8 mouse cellular contexts compared by ENCODE assay signal in genomic region chr13:60479862-60480730, GRCm38 (mm10).
DNase-seq lines count a peak whose midpoint lies in the region; ATAC-seq and TF ChIP-seq lines count a peak whose summit lies in the region.

No protein-coding gene starts in this region.

- TF ChIP-seq POLR2A in heart, adult 2 months (IDR thresholded peaks at IDR 0.05; ENCODE audit: insufficient read depth, low read depth, low read length) = no peak

- no peak for TF ChIP-seq EP300 in heart, adult 2 months (IDR thresholded peaks at IDR 0.05; ENCODE audit: insufficient read depth, low read depth, low read length)

- no peak overlapping the region for H3K9ac ChIP-seq in heart, adult 2 months (ENCODE audit: low read depth, low read length)
- H3K9ac ChIP-seq in forebrain, embryonic 12.5 days = no peak overlapping the region
- peak overlapping the region; percentile 23 for H3K9ac ChIP-seq in kidney, postnatal 0 days (ENCODE audit: low read depth, low read length)
- H3K9ac ChIP-seq in midbrain, embryonic 13.5 days (replicated peaks) = no peak overlapping the region

- H3K27ac ChIP-seq in heart, adult 2 months = no peak overlapping the region
- peak overlapping the region; percentile 42; the same call in 1 of the 2 replicates for H3K27ac ChIP-seq in forebrain, embryonic 12.5 days
- peak overlapping the region; percentile 84 for H3K27ac ChIP-seq in kidney, postnatal 0 days
- no peak overlapping the region for H3K27ac ChIP-seq in midbrain, embryonic 13.5 days

- peak overlapping the region; percentile 60 for H3K4me2 ChIP-seq in forebrain, embryonic 12.5 days
- H3K4me2 ChIP-seq in kidney, postnatal 0 days (ENCODE audit: low read length) = peak overlapping the region; percentile 55
- H3K4me2 ChIP-seq in midbrain, embryonic 13.5 days (replicated peaks) = peak overlapping the region; percentile 61

- H3K4me1 ChIP-seq in heart, adult 2 months (ENCODE audit: control insufficient read depth, insufficient read depth, low read length) = no peaks in the 10 kb centered on the region
- peaks cover 22% of the 10 kb centered on the region for H3K4me1 ChIP-seq in forebrain, embryonic 12.5 days
- H3K4me1 ChIP-seq in kidney, postnatal 0 days (replicated peaks; ENCODE audit: insufficient read depth, low read length) = peaks cover 5% of the 10 kb centered on the region; the same call in 1 of the 2 replicates
- peaks cover 27% of the 10 kb centered on the region for H3K4me1 ChIP-seq in midbrain, embryonic 13.5 days (replicated peaks)

- intact Hi-C loops in heart, adult 2 months (cut with DNase I) = loop anchor here (1.0 to 2.0 kb wide), 3 partner anchors 123 to 264 kb away; no protein-coding TSS in a partner anchor

- TF ChIP-seq CTCF in heart, adult 2 months (IDR thresholded peaks at IDR 0.05) = no peak
- no peak for TF ChIP-seq CTCF in kidney, postnatal 0 days (IDR thresholded peaks at IDR 0.05; ENCODE audit: low read depth)

- no peaks in the 10 kb centered on the region for H3K79me2 ChIP-seq in heart, adult 2 months (replicated peaks; ENCODE audit: control insufficient read depth, insufficient read depth, low read length)

- no peaks in the 10 kb centered on the region for H3K27me3 ChIP-seq in heart, adult 2 months (ENCODE audit: control insufficient read depth, insufficient read depth, low read length)
- H3K27me3 ChIP-seq in forebrain, embryonic 12.5 days = peaks cover 25% of the 10 kb centered on the region; the same call in 1 of the 2 replicates
- no peaks in the 10 kb centered on the region for H3K27me3 ChIP-seq in kidney, postnatal 0 days (ENCODE audit: insufficient read depth, low read length)
- peaks cover 15% of the 10 kb centered on the region; the same call in 1 of the 2 replicates for H3K27me3 ChIP-seq in midbrain, embryonic 13.5 days

- ATAC-seq in forebrain, embryonic 12.5 days (ENCODE audit: low FRiP score) = peak; percentile 45
- ATAC-seq in kidney, postnatal 0 days (replicated peaks; ENCODE audit: low FRiP score, low read depth) = peak; percentile 77
- peak; percentile 34 for ATAC-seq in midbrain, embryonic 13.5 days
- no peak for ATAC-seq in inflammation-experienced regulatory T-cells, adult 6 months

- H3K36me3 ChIP-seq in heart, adult 2 months (ENCODE audit: control insufficient read depth, insufficient read depth, low read length) = no peaks in the 10 kb centered on the region
- H3K36me3 ChIP-seq in forebrain, embryonic 12.5 days (replicated peaks) = no peaks in the 10 kb centered on the region
- no peaks in the 10 kb centered on the region for H3K36me3 ChIP-seq in kidney, postnatal 0 days (ENCODE audit: insufficient read depth, low read length)
- H3K36me3 ChIP-seq in midbrain, embryonic 13.5 days = no peaks in the 10 kb centered on the region

- 42% methylated on average over 13 of the region's 13 CpGs for whole genome bisulfite sequencing in heart, adult 2 months
- WGBS in forebrain, embryonic 12.5 days = 9% methylated on average over 13 of the region's 13 CpGs
- WGBS in kidney, postnatal 0 days = 12% methylated on average over 13 of the region's 13 CpGs
- WGBS in midbrain, embryonic 13.5 days = 15% methylated on average over 13 of the region's 13 CpGs

- peak; percentile 61 for DNase-seq in heart, adult 11 months
- DNase-seq in heart, adult 2 months = no peak
- DNase-seq in kidney, postnatal 0 days (ENCODE audit: low spot score) = peak; percentile 61
- no peak for DNase-seq in right cerebral cortex, adult 18-20 months
- DNase-seq in Muller cell, postnatal 12 days (ENCODE audit: inconsistent ontology term) = no peak

- H3K9me3 ChIP-seq in forebrain, embryonic 12.5 days = no peaks in the 10 kb centered on the region
- no peaks in the 10 kb centered on the region for H3K9me3 ChIP-seq in kidney, postnatal 0 days (replicated peaks; ENCODE audit: low read length)
- H3K9me3 ChIP-seq in midbrain, embryonic 13.5 days = no peaks in the 10 kb centered on the region

- no peak overlapping the region for H3K4me3 ChIP-seq in heart, adult 2 months
- no peak overlapping the region; the same call in 1 of the 2 replicates for H3K4me3 ChIP-seq in forebrain, embryonic 12.5 days (replicated peaks)
- peak overlapping the region; percentile 19 for H3K4me3 ChIP-seq in kidney, postnatal 0 days (replicated peaks; ENCODE audit: low read depth, low read length)
- no peak overlapping the region for H3K4me3 ChIP-seq in midbrain, embryonic 13.5 days (replicated peaks)

Comparison
In these comparisons a context has a peak if more than half of its experiments do, and no peak if none do; other contexts are left out.
1. DNase-seq: peak in heart, adult 11 months (single experiment) and kidney, postnatal 0 days (single experiment); none in heart, adult 2 months (0 of 2), right cerebral cortex, adult 18-20 months (single experiment) and Muller cell, postnatal 12 days (single experiment).
2. H3K27ac ChIP-seq: peak in forebrain, embryonic 12.5 days (single experiment) and kidney, postnatal 0 days (single experiment); none in heart, adult 2 months (single experiment) and midbrain, embryonic 13.5 days (single experiment).
3. Peak in every context shown above with its lines, with median percentiles within 50 percentile points of each other: H3K4me2 ChIP-seq.